Mouse (Mus musculus): ENCODE measurements around the gene Myom3. TPM values are rescaled to one million over a fixed set of nuclear protein-coding genes. Genes with fewer than 3 reads are reported as not detected.

The Myom3 gene
- total RNA-seq, 2 experiments from 2014 or later = 0.61 to 1.1 TPM

DNA sequence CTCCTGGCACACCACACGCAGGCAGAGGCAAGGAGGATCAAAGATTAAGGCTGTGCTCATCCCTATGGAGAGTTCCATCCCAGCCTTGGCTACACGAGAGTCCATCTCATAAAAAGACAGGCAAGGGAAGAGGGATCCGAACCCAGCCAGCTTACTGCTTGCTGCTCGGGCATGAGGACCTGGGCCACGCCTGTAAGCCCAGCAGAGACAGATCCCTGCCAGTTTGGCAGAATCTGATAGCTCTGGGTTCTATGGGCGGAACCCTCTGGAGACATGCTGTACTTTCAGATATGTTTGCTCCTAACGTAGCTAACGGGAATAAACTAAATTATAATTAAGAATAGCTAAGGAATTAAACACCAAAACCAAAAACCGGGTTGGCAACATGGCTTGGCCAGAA, 92.4 kb downstream of the Myom3 start:
- DNase-seq = no peak
- intact Hi-C loops (cut with DNase I) = no loop called here

DNA sequence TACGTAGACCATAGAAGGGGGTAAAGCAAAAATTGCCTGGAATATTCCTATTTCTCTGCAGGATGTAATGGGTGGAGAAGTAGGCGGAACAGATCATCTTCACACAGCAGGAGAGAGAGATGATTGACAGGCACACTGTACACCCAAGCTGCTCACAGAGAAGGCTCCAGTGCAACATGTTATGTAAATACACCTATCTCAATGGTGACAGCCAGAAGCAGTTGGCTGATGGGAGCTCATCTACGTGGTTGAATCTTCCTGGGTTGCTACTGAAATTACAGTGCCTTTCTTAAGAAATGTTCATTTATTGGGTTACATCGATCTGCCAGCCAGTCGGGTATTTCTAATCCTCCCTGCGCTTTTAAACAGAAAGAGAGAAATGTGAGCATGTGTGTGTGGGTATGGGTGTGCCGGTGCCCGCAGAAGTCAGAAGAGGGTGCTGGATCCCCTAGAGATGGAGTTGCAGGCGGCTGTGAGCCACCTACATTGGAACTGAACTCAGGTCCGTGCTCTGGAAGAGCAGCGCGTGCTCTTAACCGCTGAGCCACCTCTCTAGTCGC, 94.6 kb downstream of the Myom3 start:
- intact Hi-C loops (cut with DNase I) = no loop called here
- DNase-seq = no peak

DNA sequence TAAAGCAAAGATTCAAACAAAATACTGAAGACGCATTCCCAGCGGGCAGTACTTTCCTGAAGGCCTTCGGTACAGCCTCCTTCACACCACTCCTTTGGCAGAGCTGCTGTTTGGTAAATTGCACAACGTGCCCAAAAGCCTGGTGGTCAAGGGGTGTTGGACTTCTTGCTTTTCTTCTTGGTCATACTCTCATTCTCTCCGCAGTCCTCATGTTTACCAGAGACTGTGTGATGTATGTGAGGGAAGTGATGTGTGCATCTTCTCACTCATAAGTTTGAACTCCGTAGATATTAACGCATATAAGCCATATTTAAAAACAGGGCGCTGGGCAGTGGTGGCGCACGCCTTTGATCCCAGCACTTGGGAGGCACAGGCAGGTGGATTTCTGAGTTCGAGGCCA, 95.1 kb downstream of the Myom3 start:
- intact Hi-C loops (cut with DNase I) = no loop called here
- no peak for DNase-seq

DNA sequence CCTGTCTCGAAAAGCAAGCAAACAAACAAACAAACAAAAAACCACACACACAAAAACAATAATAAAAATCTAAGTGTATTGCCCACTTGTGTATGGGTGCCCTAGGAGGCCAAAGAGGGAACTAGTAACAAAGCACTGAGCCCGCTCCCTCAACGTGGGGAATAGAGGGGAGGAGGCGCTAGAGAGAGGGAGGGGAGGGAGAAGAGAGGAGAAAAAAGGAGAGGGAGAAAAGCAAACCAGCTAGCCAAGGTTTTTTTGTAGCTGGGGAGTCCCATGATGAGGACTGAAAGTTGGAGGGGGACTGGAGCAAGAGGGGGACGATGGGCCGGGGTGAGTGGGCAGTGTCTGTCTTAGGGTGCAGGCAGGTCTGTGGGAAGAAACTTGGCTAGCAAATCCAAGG, 95.6 kb downstream of the Myom3 start:
- DNase-seq = no peak
- intact Hi-C loops (cut with DNase I) = no loop called here

DNA sequence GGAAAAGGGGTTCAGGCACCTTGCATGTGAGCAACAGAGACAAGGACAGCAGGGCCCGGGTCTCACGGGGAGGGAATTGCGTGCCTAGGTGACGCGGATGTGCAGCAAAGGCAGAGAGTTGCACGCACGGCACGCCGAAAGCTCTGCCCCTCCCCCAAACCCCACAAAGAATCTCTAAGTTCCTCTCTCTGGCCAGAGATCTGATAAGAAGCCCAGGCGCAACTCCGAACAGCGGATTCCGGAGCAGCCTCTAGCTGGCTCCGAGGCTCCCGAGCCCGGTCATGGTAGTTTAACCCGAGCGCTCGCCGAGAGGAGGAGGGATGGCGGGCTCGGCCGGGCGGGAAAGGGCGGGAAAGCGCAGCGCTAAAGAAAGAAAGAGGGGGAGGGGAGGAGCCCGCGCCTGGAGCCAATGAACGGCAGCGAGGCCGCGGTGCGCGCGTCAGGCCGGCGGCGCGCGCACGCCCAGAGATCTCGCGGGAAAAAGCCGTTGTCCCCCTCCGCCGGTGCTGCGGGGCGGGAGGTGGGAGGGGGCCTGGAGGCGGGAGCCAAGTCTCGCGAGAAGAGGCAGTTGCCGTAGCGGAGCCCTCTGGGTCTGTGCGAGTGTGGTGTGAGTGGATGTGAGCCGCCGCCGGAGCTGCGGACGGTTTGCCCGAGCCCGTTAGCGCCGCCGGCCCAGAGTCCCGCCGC, 96.2 kb downstream of the Myom3 start, which contains the start of gene Srsf10:
Gene Srsf10 (plus strand): TSS at position 212 of the 687 bp plus-strand sequence.
- intact Hi-C loops (cut with DNase I) = loop anchor here (1.0 kb wide), 1 partner anchor 17 kb away; no protein-coding TSS in a partner anchor
- peak; percentile 96 to 97 for DNase-seq

DNA sequence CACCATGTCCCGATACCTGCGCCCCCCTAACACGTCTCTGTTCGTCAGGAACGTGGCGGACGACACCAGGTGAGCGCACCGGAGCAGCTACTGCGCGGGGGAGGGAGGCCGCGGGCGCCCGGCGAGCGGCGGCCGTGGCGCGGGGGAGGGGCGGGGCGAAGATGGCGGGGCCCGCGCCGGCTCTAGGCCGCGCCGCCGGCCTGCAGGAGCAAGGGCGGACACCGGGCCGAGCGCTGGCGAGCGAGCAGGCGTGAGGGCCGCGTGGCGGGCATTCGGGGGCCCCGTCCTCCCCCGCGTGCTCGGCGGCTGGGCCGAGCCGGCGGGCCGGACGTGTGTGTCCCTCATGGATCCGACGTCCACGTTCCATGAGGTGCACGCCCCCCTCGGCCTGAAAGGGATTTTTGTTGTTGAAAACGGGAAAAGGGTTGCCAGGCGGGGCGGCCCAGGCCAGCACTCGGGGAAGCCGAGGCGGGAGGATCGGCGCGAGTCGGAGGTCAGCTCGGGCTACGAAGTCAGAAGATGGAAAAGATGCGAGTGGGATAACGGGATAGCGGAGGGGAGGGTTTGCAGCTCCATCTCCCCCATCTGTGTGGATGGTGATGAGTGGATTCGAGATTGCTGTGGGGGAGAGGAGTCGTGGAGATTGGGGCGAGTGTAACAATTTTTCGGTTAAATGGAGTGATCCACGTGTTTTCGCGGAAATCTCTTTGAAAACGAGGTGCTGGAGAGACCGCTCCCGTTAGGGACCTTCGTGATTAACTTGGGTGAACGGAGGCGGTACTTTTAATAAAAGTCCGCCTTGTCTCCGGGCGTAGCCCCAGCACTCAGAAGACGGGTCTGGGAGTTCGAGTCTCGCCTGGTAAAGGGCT, 96.9 kb downstream of the Myom3 start:
- intact Hi-C loops (cut with DNase I) = loop anchor here (1.0 kb wide), 1 partner anchor 16 kb away; no protein-coding TSS in a partner anchor
- DNase-seq = peak; percentile 71 to 74

DNA sequence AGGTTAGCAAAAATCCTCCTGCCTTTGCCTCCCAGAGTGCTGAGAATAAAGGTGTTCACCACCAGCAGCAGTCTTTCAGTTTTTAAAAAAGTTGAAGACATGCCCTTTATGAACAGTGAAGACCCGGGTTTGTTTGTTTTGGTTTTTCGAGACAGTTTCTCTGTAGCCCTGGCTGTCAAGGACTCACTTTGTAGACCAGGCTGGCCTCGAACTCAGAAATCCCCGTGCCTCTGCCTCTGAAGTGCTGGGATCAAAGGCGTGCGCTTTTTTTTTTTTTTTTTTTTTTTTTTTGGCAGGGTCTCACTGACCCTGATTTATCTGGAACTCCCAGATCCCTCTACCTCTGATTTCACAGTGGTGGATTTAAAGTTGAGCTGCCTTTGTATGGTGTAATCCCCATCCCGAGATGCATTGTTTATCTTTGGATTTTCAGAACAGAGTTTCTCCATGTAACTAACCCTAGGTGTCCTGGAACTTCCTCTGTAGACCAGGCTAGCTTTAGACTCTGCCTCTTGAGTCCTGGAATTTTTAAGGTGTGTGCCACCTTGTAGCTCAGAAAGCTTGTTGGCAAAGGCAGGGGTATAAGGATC, 98.2 kb downstream of the Myom3 start:
- DNase-seq = no peak
- intact Hi-C loops (cut with DNase I) = no loop called here

Other genes starting within 250 kb of the Myom3 start
- gene Grhl3, start 186.1 kb upstream of the Myom3 start, total RNA-seq (2021) = not detected
- gene Ifnlr1, start 73.4 kb upstream of the Myom3 start, total RNA-seq (2021) = 1 to 10 TPM; 2.5 to 2.9 TPM
- under 1 TPM; 0.44 to 0.53 TPM for gene Il22ra1, start 31.5 kb upstream of the Myom3 start, total RNA-seq (2021)
- 10 to 100 TPM; 48.1 to 59.7 TPM for gene Srsf10, start 96.0 kb downstream of the Myom3 start, total RNA-seq (2021)
- gene Pnrc2, start 114.1 kb downstream of the Myom3 start, total RNA-seq (2021) = 10 to 100 TPM; 79.0 to 84.8 TPM
- gene Cnr2, start 135.7 kb downstream of the Myom3 start, total RNA-seq (2021) = under 1 TPM; 0.76 to 0.93 TPM
- gene Fuca1, start 161.0 kb downstream of the Myom3 start, total RNA-seq (2021) = 10 to 100 TPM; 33.5 to 40.7 TPM
- 10 to 100 TPM; 69.8 to 70.4 TPM for gene Hmgcl, start 186.7 kb downstream of the Myom3 start, total RNA-seq (2021)
- gene Gale, start 204.0 kb downstream of the Myom3 start, total RNA-seq (2021) = 1 to 10 TPM; 2.1 to 3.1 TPM
- gene Lypla2, start 212.9 kb downstream of the Myom3 start, total RNA-seq (2021) = 10 to 100 TPM; 37.5 to 37.8 TPM
- 10 to 100 TPM; 17.0 to 19.4 TPM for gene Pithd1, start 227.5 kb downstream of the Myom3 start, total RNA-seq (2021)